Mouse (Mus musculus): ENCODE measurements at regions not wholly inside any gene's neighbourhood (a gene's known extent, or its start where the extent isn't known, plus 50 kb on each side); places are given as distances from the start of the nearest gene placed in this dataset.

- no peak for TF ChIP-seq POLR2A (IDR thresholded peaks at IDR 0.05; ENCODE audit: low read depth, low read length)
- TF ChIP-seq CTCF (IDR thresholded peaks at IDR 0.05; ENCODE audit: extremely low read depth, insufficient read depth, insufficient read length, insufficient replicate concordance) = no peak
Observed at GRCm38 (mm10) chr8:113923381-113923780, 74.8 kb upstream of the Adamts18 start.

Data from spleen, adult 2 months (tissue).